Mouse (Mus musculus) bone marrow, adult 2 months (tissue): ENCODE data around the gene Cemip2.

Experiments used
- CTCF ChIP-seq: fragments of 200-500 bp; IDR thresholded peaks from 2 replicates; pipeline ENCODE4 v1.5.1; 2011; ENCODE audit warnings: low read length, control low read depth; ENCODE audit not compliant: control insufficient read depth, insufficient read depth
- POLR2A ChIP-seq: fragments of 200-500 bp; IDR thresholded peaks from 2 replicates; pipeline ENCODE4 v1.6.1; 2011; ENCODE audit warnings: low read depth, mild to moderate bottlenecking, control low read depth, low read length, borderline replicate concordance; ENCODE audit not compliant: control insufficient read depth

DNA sequence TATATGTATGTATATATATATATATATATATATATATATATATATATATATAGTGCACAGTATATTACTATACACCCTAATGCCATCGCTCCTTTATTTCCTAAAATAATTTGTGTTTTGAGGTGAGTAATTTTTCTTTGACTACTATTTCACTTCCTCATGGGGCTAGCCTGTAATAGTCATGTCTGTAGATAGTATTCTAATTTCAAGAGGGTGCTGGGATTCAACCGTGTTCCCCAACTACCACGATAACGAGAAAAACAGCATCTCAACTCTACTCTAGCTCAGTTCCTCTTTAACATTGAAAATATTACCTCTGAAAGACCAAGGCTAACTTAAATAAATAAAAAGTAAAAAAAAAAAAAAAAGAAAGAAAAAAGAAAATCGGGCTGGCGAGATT lies 49.8 kb upstream of the Cemip2 start:
- TF ChIP-seq CTCF (no peak), POLR2A (no peak)
